Mouse (Mus musculus): ENCODE results near the gene Psmb9. TPM values are rescaled to one million over a fixed set of nuclear protein-coding genes. Genes with fewer than 3 reads are reported as not detected.

Gene Psmb9
- polyA plus RNA-seq, 1 experiment, result 32.3 TPM

GRCm38 (mm10) chr17:34205021-34205745 is 17.6 kb upstream of the Psmb9 start:
- no peaks in the 10 kb centered on the region for H3K36me3 ChIP-seq (ENCODE audit: control insufficient read depth, insufficient read depth, low read length)
- H3K27me3 ChIP-seq (replicated peaks; ENCODE audit: control insufficient read depth, insufficient read depth, low read length), result no peaks in the 10 kb centered on the region
- H3K4me1 ChIP-seq (ENCODE audit: control insufficient read depth, insufficient read depth, low read length), result peaks cover 6% of the 10 kb centered on the region; the same call in 1 of the 2 replicates
- H3K27ac ChIP-seq (ENCODE audit: insufficient read depth, low read depth, low read length), result peak overlapping the region; percentile 8; the same call in 1 of the 2 replicates
- peak overlapping the region; percentile 94 for H3K4me3 ChIP-seq (ENCODE audit: insufficient read depth, low read depth, low read length)
- TF ChIP-seq POLR2A (IDR thresholded peaks at IDR 0.05; ENCODE audit: low read depth, low read length) (no peak), CTCF (conservative IDR thresholded peaks at IDR 0.05; ENCODE audit: insufficient read depth, insufficient read length, low read depth, low read length) (no peak)
- DNase-seq, result no peak
- WGBS, result 24% methylated on average over 18 of the region's 18 CpGs

GRCm38 (mm10) chr17:34204303-34205010 is 16.9 kb upstream of the Psmb9 start:
- TF ChIP-seq CTCF (conservative IDR thresholded peaks at IDR 0.05; ENCODE audit: insufficient read depth, insufficient read length, low read depth, low read length) (peak; percentile 80), POLR2A (IDR thresholded peaks at IDR 0.05; ENCODE audit: low read depth, low read length) (peak; percentile 28)
- Histone ChIP-seq H3K4me3 (ENCODE audit: insufficient read depth, low read depth, low read length) (peak overlapping the region; percentile 94), H3K4me1 (ENCODE audit: control insufficient read depth, insufficient read depth, low read length) (peaks cover 6% of the 10 kb centered on the region; the same call in 1 of the 2 replicates), H3K36me3 (ENCODE audit: control insufficient read depth, insufficient read depth, low read length) (no peaks in the 10 kb centered on the region), H3K27ac (ENCODE audit: insufficient read depth, low read depth, low read length) (peak overlapping the region; percentile 63; the same call in 1 of the 2 replicates), H3K27me3 (replicated peaks; ENCODE audit: control insufficient read depth, insufficient read depth, low read length) (no peaks in the 10 kb centered on the region)
- under 1% methylated on average over 44 of the region's 44 CpGs for WGBS
- DNase-seq, result peak; percentile 93

GRCm38 (mm10) chr17:34203444-34203843 is 15.9 kb upstream of the Psmb9 start, which contains the start of gene Tap2:
Gene Tap2 (plus strand): TSS chr17:34203527.
- WGBS, result 65% methylated on average over 5 of the region's 5 CpGs

GRCm38 (mm10) chr17:34202760-34203442 is 15.3 kb upstream of the Psmb9 start:
- H3K27ac ChIP-seq (ENCODE audit: insufficient read depth, low read depth, low read length), result no peak overlapping the region
- WGBS, result 81% methylated on average over 4 of the region's 4 CpGs
- H3K36me3 ChIP-seq (ENCODE audit: control insufficient read depth, insufficient read depth, low read length), result no peaks in the 10 kb centered on the region
- no peak for TF ChIP-seq CTCF (conservative IDR thresholded peaks at IDR 0.05; ENCODE audit: insufficient read depth, insufficient read length, low read depth, low read length)
- TF ChIP-seq POLR2A (IDR thresholded peaks at IDR 0.05; ENCODE audit: low read depth, low read length), result no peak
- no peak overlapping the region for H3K4me3 ChIP-seq (ENCODE audit: insufficient read depth, low read depth, low read length)
- H3K27me3 ChIP-seq (replicated peaks; ENCODE audit: control insufficient read depth, insufficient read depth, low read length), result no peaks in the 10 kb centered on the region
- H3K4me1 ChIP-seq (ENCODE audit: control insufficient read depth, insufficient read depth, low read length), result peaks cover 6% of the 10 kb centered on the region; the same call in 1 of the 2 replicates
- DNase-seq, result no peak

More at GRCm38 (mm10) chr17:34203444-34203843, 15.9 kb upstream of the Psmb9 start, which contains the start of gene Tap2:
- Histone ChIP-seq H3K4me3 (ENCODE audit: insufficient read depth, low read depth, low read length) (peak within 1 kb of the TSS; percentile 94), H3K4me1 (ENCODE audit: control insufficient read depth, insufficient read depth, low read length) (peaks cover 6% of the 10 kb centered on the region; the same call in 1 of the 2 replicates), H3K27me3 (replicated peaks; ENCODE audit: control insufficient read depth, insufficient read depth, low read length) (no peaks in the 10 kb centered on the region), H3K27ac (ENCODE audit: insufficient read depth, low read depth, low read length) (no peak within 1 kb of the TSS), H3K36me3 (ENCODE audit: control insufficient read depth, insufficient read depth, low read length) (no peaks in the 10 kb centered on the region)
- peak; percentile 34 for DNase-seq
- TF ChIP-seq CTCF (conservative IDR thresholded peaks at IDR 0.05; ENCODE audit: insufficient read depth, insufficient read length, low read depth, low read length), result no peak
- TF ChIP-seq POLR2A (IDR thresholded peaks at IDR 0.05; ENCODE audit: low read depth, low read length), result no peak

GRCm38 (mm10) chr17:34201506-34202055 is 14.0 kb upstream of the Psmb9 start:
- WGBS, result 84% methylated on average over 7 of the region's 7 CpGs

GRCm38 (mm10) chr17:34200772-34201505 is 13.4 kb upstream of the Psmb9 start:
- Histone ChIP-seq H3K36me3 (ENCODE audit: control insufficient read depth, insufficient read depth, low read length) (no peaks in the 10 kb centered on the region), H3K4me1 (ENCODE audit: control insufficient read depth, insufficient read depth, low read length) (peaks cover 6% of the 10 kb centered on the region; the same call in 1 of the 2 replicates), H3K27me3 (replicated peaks; ENCODE audit: control insufficient read depth, insufficient read depth, low read length) (no peaks in the 10 kb centered on the region), H3K27ac (ENCODE audit: insufficient read depth, low read depth, low read length) (no peak overlapping the region), H3K4me3 (ENCODE audit: insufficient read depth, low read depth, low read length) (no peak overlapping the region)
- TF ChIP-seq CTCF (conservative IDR thresholded peaks at IDR 0.05; ENCODE audit: insufficient read depth, insufficient read length, low read depth, low read length) (no peak), POLR2A (IDR thresholded peaks at IDR 0.05; ENCODE audit: low read depth, low read length) (no peak)
- 90% methylated on average over 16 of the region's 16 CpGs for WGBS
- DNase-seq, result no peak

More at GRCm38 (mm10) chr17:34201506-34202055, 14.0 kb upstream of the Psmb9 start:
- Histone ChIP-seq H3K4me1 (ENCODE audit: control insufficient read depth, insufficient read depth, low read length) (peaks cover 6% of the 10 kb centered on the region; the same call in 1 of the 2 replicates), H3K36me3 (ENCODE audit: control insufficient read depth, insufficient read depth, low read length) (no peaks in the 10 kb centered on the region), H3K4me3 (ENCODE audit: insufficient read depth, low read depth, low read length) (no peak overlapping the region), H3K27me3 (replicated peaks; ENCODE audit: control insufficient read depth, insufficient read depth, low read length) (no peaks in the 10 kb centered on the region), H3K27ac (ENCODE audit: insufficient read depth, low read depth, low read length) (no peak overlapping the region)
- TF ChIP-seq POLR2A (IDR thresholded peaks at IDR 0.05; ENCODE audit: low read depth, low read length) (no peak), CTCF (conservative IDR thresholded peaks at IDR 0.05; ENCODE audit: insufficient read depth, insufficient read length, low read depth, low read length) (no peak)
- DNase-seq, result no peak

All from kidney, adult 2 months (tissue).